Mouse (Mus musculus) hindbrain, postnatal 0 days (tissue): ENCODE data around the gene Ltbp1. TPM values are rescaled to one million over a fixed set of nuclear protein-coding genes. Genes with fewer than 3 reads are reported as not detected.
A peak's percentile ranks its signal among the peaks of the same experiment; 100 is the strongest.

Experiments used
- ATAC-seq: fragments of 200-750 bp; cut with Nextera tagmentation; 2 replicates; pipeline ENCODE4 v1.8.0; 2017; ENCODE audit warnings: mild to moderate bottlenecking, moderate TSS enrichment, moderate library complexity
- DNase-seq: peaks from one replicate; pipeline ENCODE4 v3.0.0-alpha.2; 2015; ENCODE audit warnings: low spot score
- H3K27ac ChIP-seq: fragments of 300-500 bp; sonication (generic); 2 replicates; pipeline ENCODE4 v1.5.1; 2014; ENCODE audit warnings: mild to moderate bottlenecking
- H3K27me3 ChIP-seq: fragments of 300-500 bp; sonication (generic); 2 replicates; pipeline ENCODE4 v1.6.1; 2014; ENCODE audit warnings: low read length, mixed read lengths; ENCODE audit not compliant: insufficient read depth
- H3K36me3 ChIP-seq: fragments of 300-500 bp; sonication (generic); 2 replicates; pipeline ENCODE4 v1.6.1; 2014; ENCODE audit warnings: low read length, mixed read lengths; ENCODE audit not compliant: insufficient read depth
- H3K4me1 ChIP-seq: fragments of 300-500 bp; sonication (generic); 2 replicates; pipeline ENCODE4 v1.6.1; 2014; ENCODE audit warnings: antibody characterized with exemption, low read length, mixed read lengths; ENCODE audit not compliant: insufficient read depth
- H3K4me2 ChIP-seq: fragments of 300-500 bp; sonication (generic); 2 replicates; pipeline ENCODE4 v1.6.1; 2014; ENCODE audit warnings: low read depth, mild to moderate bottlenecking, low read length, moderate library complexity, mixed read lengths
- H3K4me3 ChIP-seq: fragments of 300-500 bp; sonication (generic); 2 replicates; pipeline ENCODE4 v1.5.1; 2014; ENCODE audit warnings: low read length
- H3K9ac ChIP-seq: fragments of 300-500 bp; sonication (generic); replicated peaks from 2 replicates; pipeline ENCODE4 v1.6.1; 2014; ENCODE audit warnings: mild to moderate bottlenecking, low read length, moderate library complexity, mixed read lengths
- H3K9me3 ChIP-seq: fragments of 300-500 bp; sonication (generic); 2 replicates; pipeline ENCODE4 v1.6.1; 2016; ENCODE audit warnings: low read length, mixed read lengths
- CTCF ChIP-seq: IDR thresholded peaks from 2 replicates; pipeline ENCODE4 v1.5.1; 2016; ENCODE audit warnings: antibody characterized with exemption, control low read depth, low read depth
- whole genome bisulfite sequencing: fragments of 180-500 bp; shearing (Covaris S2); extraction: QIAGEN DNeasy Blood & Tissue Kit; methylation state at CpG from one replicate; pipeline ENCODE4 v1.1.7; 2014; 5-methylcytosine and 5-hydroxymethylcytosine counted together
- polyA plus RNA-seq: library from polyadenylated mRNA; unstranded; fragments of >200 nt; fragmentation: Nextera tagmentation; extraction: Ambion mirVana; gene quantifications from 2 replicates; pipeline ENCODE4 v1.2.1, GENCODE M21; 2015
- total RNA-seq: library from RNA; depleted of rRNA; stranded (reverse); fragments of >200 nt; gene quantifications from 2 replicates; pipeline ENCODE4 v1.2.3, GENCODE M21; 2014

The Ltbp1 gene
- total and polyA plus RNA-seq, 2 experiments from 2014 or later = 1.7 to 5.0 TPM

- Histone ChIP-seq H3K9me3 (no peaks in the 10 kb centered on the region), H3K4me1 (no peaks in the 10 kb centered on the region; the same call in 1 of the 2 replicates), H3K4me2 (no peak overlapping the region), H3K4me3 (no peak overlapping the region), H3K36me3 (no peaks in the 10 kb centered on the region), H3K27ac (no peak overlapping the region), H3K27me3 (no peaks in the 10 kb centered on the region), H3K9ac (no peak overlapping the region)
- 60% methylated on average over 4 of the region's 4 CpGs for WGBS
- TF ChIP-seq CTCF = no peak
- DNase-seq = no peak
- ATAC-seq = no peak
These were observed 82.9 kb downstream of the Ltbp1 start for GRCm38 (mm10) chr17:75088232-75088631.

GRCm38 (mm10) chr17:75088727-75089126, 83.4 kb downstream of the Ltbp1 start:
- no peak overlapping the region for H3K27ac ChIP-seq
- H3K36me3 ChIP-seq = no peaks in the 10 kb centered on the region
- no peak overlapping the region for H3K4me3 ChIP-seq
- peak; percentile 54 for TF ChIP-seq CTCF
- DNase-seq (peak; percentile 73), ATAC-seq (peak; percentile 38; the same call in 1 of the 2 replicates)
- no peaks in the 10 kb centered on the region; the same call in 1 of the 2 replicates for H3K4me1 ChIP-seq
- 0 out of 2 replicates have a peak overlapping the region, but pooled peaks have one; percentile 11 for H3K4me2 ChIP-seq
- no peaks in the 10 kb centered on the region for H3K9me3 ChIP-seq
- H3K9ac ChIP-seq = no peak overlapping the region
- WGBS = 62% methylated on average over 11 of the region's 11 CpGs
- H3K27me3 ChIP-seq = no peaks in the 10 kb centered on the region

- no peak for DNase-seq
- TF ChIP-seq CTCF = no peak
- no peaks in the 10 kb centered on the region for H3K27me3 ChIP-seq
- H3K27ac ChIP-seq = no peak overlapping the region
- no peak for ATAC-seq
- H3K9me3 ChIP-seq = no peaks in the 10 kb centered on the region
- 81% methylated on average over 6 of the region's 6 CpGs for WGBS
- no peaks in the 10 kb centered on the region; the same call in 1 of the 2 replicates for H3K4me1 ChIP-seq
- H3K4me3 ChIP-seq = no peak overlapping the region
- H3K9ac ChIP-seq = no peak overlapping the region
- H3K36me3 ChIP-seq = no peaks in the 10 kb centered on the region
- no peak overlapping the region for H3K4me2 ChIP-seq
These were observed 85.2 kb downstream of the Ltbp1 start for GRCm38 (mm10) chr17:75090556-75090955.

GRCm38 (mm10) chr17:75093563-75093962, 88.2 kb downstream of the Ltbp1 start:
- WGBS = 91% methylated on average over 3 of the region's 3 CpGs
- no peak for TF ChIP-seq CTCF
- H3K36me3 ChIP-seq = no peaks in the 10 kb centered on the region
- H3K4me2 ChIP-seq = no peak overlapping the region
- no peak overlapping the region for H3K27ac ChIP-seq
- ATAC-seq = no peak
- no peaks in the 10 kb centered on the region for H3K4me1 ChIP-seq
- H3K4me3 ChIP-seq = no peak overlapping the region
- no peak overlapping the region for H3K9ac ChIP-seq
- H3K27me3 ChIP-seq = no peaks in the 10 kb centered on the region
- H3K9me3 ChIP-seq = no peaks in the 10 kb centered on the region
- no peak for DNase-seq

- ATAC-seq (no peak), DNase-seq (no peak)
- H3K4me2 ChIP-seq = no peak overlapping the region
- H3K4me1 ChIP-seq = no peaks in the 10 kb centered on the region
- WGBS = 94% methylated on average over 9 of the region's 9 CpGs
- H3K27me3 ChIP-seq = no peaks in the 10 kb centered on the region
- no peaks in the 10 kb centered on the region for H3K36me3 ChIP-seq
- H3K9me3 ChIP-seq = no peaks in the 10 kb centered on the region
- no peak for TF ChIP-seq CTCF
- H3K27ac ChIP-seq = no peak overlapping the region
- no peak overlapping the region for H3K9ac ChIP-seq
- H3K4me3 ChIP-seq = no peak overlapping the region
These were observed 89.2 kb downstream of the Ltbp1 start for GRCm38 (mm10) chr17:75094591-75094990.

GRCm38 (mm10) chr17:75096727-75097126, 91.4 kb downstream of the Ltbp1 start:
- TF ChIP-seq CTCF = no peak
- 53% methylated on average over 7 of the region's 7 CpGs for WGBS
- DNase-seq (no peak), ATAC-seq (no peak)
- Histone ChIP-seq H3K9ac (no peak overlapping the region), H3K4me3 (no peak overlapping the region), H3K9me3 (no peaks in the 10 kb centered on the region), H3K27me3 (no peaks in the 10 kb centered on the region), H3K27ac (no peak overlapping the region), H3K4me2 (no peak overlapping the region), H3K36me3 (no peaks in the 10 kb centered on the region), H3K4me1 (no peaks in the 10 kb centered on the region)

GRCm38 (mm10) chr17:75097367-75097766, 92.0 kb downstream of the Ltbp1 start:
- Histone ChIP-seq H3K4me2 (no peak overlapping the region), H3K9me3 (no peaks in the 10 kb centered on the region), H3K4me1 (no peaks in the 10 kb centered on the region), H3K36me3 (no peaks in the 10 kb centered on the region), H3K9ac (no peak overlapping the region), H3K4me3 (no peak overlapping the region), H3K27ac (no peak overlapping the region), H3K27me3 (no peaks in the 10 kb centered on the region)
- TF ChIP-seq CTCF = no peak
- DNase-seq = no peak
- ATAC-seq = no peak
- WGBS = 29% methylated on average over 3 of the region's 3 CpGs
